Mouse (Mus musculus) midbrain, postnatal 0 days (tissue): ENCODE data around the gene Olfr1499. TPM values are rescaled to one million over a fixed set of nuclear protein-coding genes. Genes with fewer than 3 reads are reported as not detected.

Source experiments
- ATAC-seq: fragments of 200-750 bp; cut with Nextera tagmentation; 2 replicates; pipeline ENCODE4 v1.8.0; 2017; ENCODE audit warnings: moderate number of reproducible peaks, mild to moderate bottlenecking, moderate TSS enrichment, moderate library complexity; ENCODE audit not compliant: low FRiP score
- DNase-seq: peaks from one replicate; pipeline ENCODE4 v3.0.0-alpha.2; 2015; ENCODE audit warnings: low spot score
- H3K27ac ChIP-seq: fragments of 300-500 bp; sonication (generic); 2 replicates; pipeline ENCODE4 v1.5.1; 2014; ENCODE audit warnings: low read depth, mild to moderate bottlenecking, low read length, mixed read lengths
- H3K27me3 ChIP-seq: fragments of 300-500 bp; sonication (generic); 2 replicates; pipeline ENCODE4 v1.6.1; 2014; ENCODE audit warnings: low read length, control low read depth, mixed read lengths; ENCODE audit not compliant: insufficient read depth
- H3K36me3 ChIP-seq: fragments of 300-500 bp; sonication (generic); 2 replicates; pipeline ENCODE4 v1.6.1; 2014; ENCODE audit warnings: low read length, control low read depth, mixed read lengths; ENCODE audit not compliant: insufficient read depth
- H3K4me1 ChIP-seq: fragments of 300-500 bp; sonication (generic); 2 replicates; pipeline ENCODE4 v1.6.1; 2014; ENCODE audit warnings: mild to moderate bottlenecking, control low read depth, antibody characterized with exemption, low read length, mixed read lengths; ENCODE audit not compliant: insufficient read depth
- H3K4me2 ChIP-seq: fragments of 300-500 bp; sonication (generic); 2 replicates; pipeline ENCODE4 v1.6.1; 2014; ENCODE audit warnings: low read depth, mild to moderate bottlenecking, low read length, mixed read lengths; ENCODE audit not compliant: poor library complexity, severe bottlenecking
- H3K4me3 ChIP-seq: fragments of 300-500 bp; sonication (generic); 2 replicates; pipeline ENCODE4 v1.5.1; 2014; ENCODE audit warnings: low read depth, mild to moderate bottlenecking, low read length, moderate library complexity
- H3K9ac ChIP-seq: fragments of 300-500 bp; sonication (generic); replicated peaks from 2 replicates; pipeline ENCODE4 v1.6.1; 2014; ENCODE audit warnings: mild to moderate bottlenecking, low read length, moderate library complexity, mixed read lengths; ENCODE audit not compliant: poor library complexity, severe bottlenecking
- H3K9me3 ChIP-seq: fragments of 300-500 bp; sonication (generic); 2 replicates; pipeline ENCODE4 v1.6.1; 2016; ENCODE audit warnings: low read length, control low read depth
- CTCF ChIP-seq: IDR thresholded peaks from 2 replicates; pipeline ENCODE4 v1.5.1; 2016; ENCODE audit warnings: antibody characterized with exemption, mild to moderate bottlenecking
- WGBS: fragments of 180-500 bp; shearing (Covaris S2); extraction: QIAGEN DNeasy Blood & Tissue Kit; methylation state at CpG from one replicate; pipeline ENCODE4 v1.1.7; 2014; 5-methylcytosine and 5-hydroxymethylcytosine counted together
- polyA plus RNA-seq: library from polyadenylated mRNA; unstranded; fragments of >200 nt; fragmentation: Nextera tagmentation; extraction: Ambion mirVana; gene quantifications from 2 replicates; pipeline ENCODE4 v1.2.1, GENCODE M21; 2015
- total RNA-seq: library from RNA; depleted of rRNA; stranded (reverse); fragments of >200 nt; gene quantifications from 2 replicates; pipeline ENCODE4 v1.2.3, GENCODE M21; 2014; rRNA removed

Gene Olfr1499
- total and polyA plus RNA-seq, 2 experiments from 2014 or later: not detected

DNA sequence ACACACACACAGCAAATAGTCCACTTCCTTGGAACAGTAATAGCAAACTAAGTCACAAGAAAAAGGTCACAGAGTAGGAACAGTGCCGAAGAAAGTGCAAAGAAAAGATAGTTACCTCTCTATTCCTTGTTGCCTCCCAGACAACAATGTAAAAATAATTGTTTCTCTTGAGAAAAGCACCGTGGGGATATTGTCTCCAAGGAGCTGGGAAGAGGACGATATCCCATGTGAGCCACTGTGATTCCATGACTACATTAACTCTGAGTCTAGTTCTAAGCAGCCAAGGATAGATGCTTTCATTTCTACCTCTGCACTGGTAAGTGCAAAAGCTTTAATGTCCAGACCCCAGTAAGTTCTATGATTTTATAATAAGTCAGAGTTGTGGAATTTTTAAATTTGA is 54.9 kb downstream of the Olfr1499 start, which contains the start of gene Olfr1495:
Gene Olfr1495 (plus strand): TSS at position 301 of the 400 bp plus-strand sequence.
- no peak within 1 kb of the TSS for H3K9ac ChIP-seq
- H3K36me3 ChIP-seq: no peaks in the 10 kb centered on the region
- no peaks in the 10 kb centered on the region for H3K4me1 ChIP-seq
- ATAC-seq (no peak), DNase-seq (no peak)
- H3K27me3 ChIP-seq: no peaks in the 10 kb centered on the region
- H3K4me2 ChIP-seq: no peak within 1 kb of the TSS
- WGBS: 88% methylated on average over 3 of the region's 3 CpGs
- no peaks in the 10 kb centered on the region for H3K9me3 ChIP-seq
- no peak within 1 kb of the TSS for H3K4me3 ChIP-seq
- H3K27ac ChIP-seq: no peak within 1 kb of the TSS
- no peak for TF ChIP-seq CTCF

Other genes starting within 250 kb of the Olfr1499 start
- not detected in 2 replicates for gene Olfr1484, start 235.9 kb downstream of the Olfr1499 start, total RNA-seq
- not detected in 2 replicates for gene Olfr1484, start 235.9 kb downstream of the Olfr1499 start, polyA plus RNA-seq
- gene Olfr1487, start 202.1 kb downstream of the Olfr1499 start, total RNA-seq: not detected in 2 replicates
- not detected in 2 replicates for gene Olfr1487, start 202.1 kb downstream of the Olfr1499 start, polyA plus RNA-seq
- gene Olfr1489, start 187.8 kb downstream of the Olfr1499 start, total RNA-seq: not detected in 2 replicates
- gene Olfr1489, start 187.8 kb downstream of the Olfr1499 start, polyA plus RNA-seq: not detected in 2 replicates
- gene Olfr1490, start 168.4 kb downstream of the Olfr1499 start, total RNA-seq: not detected in 2 replicates
- not detected in 2 replicates for gene Olfr1490, start 168.4 kb downstream of the Olfr1499 start, polyA plus RNA-seq
- gene Olfr1491, start 122.2 kb downstream of the Olfr1499 start, total RNA-seq: not detected in 2 replicates
- not detected in 2 replicates for gene Olfr1491, start 122.2 kb downstream of the Olfr1499 start, polyA plus RNA-seq
- not detected in 2 replicates for gene Olfr1493-ps1, start 96.2 kb downstream of the Olfr1499 start, total RNA-seq
- not detected in 2 replicates for gene Olfr1493-ps1, start 96.2 kb downstream of the Olfr1499 start, polyA plus RNA-seq
- gene Olfr1494, start 79.7 kb downstream of the Olfr1499 start, total RNA-seq: not detected in 2 replicates
- not detected in 2 replicates for gene Olfr1494, start 79.7 kb downstream of the Olfr1499 start, polyA plus RNA-seq
- not detected in 2 replicates for gene Olfr1495, start 54.8 kb downstream of the Olfr1499 start, total RNA-seq
- gene Olfr1495, start 54.8 kb downstream of the Olfr1499 start, polyA plus RNA-seq: not detected in 2 replicates
- not detected in 2 replicates for gene Olfr1496, start 41.6 kb downstream of the Olfr1499 start, total RNA-seq
- not detected in 2 replicates for gene Olfr1496, start 41.6 kb downstream of the Olfr1499 start, polyA plus RNA-seq
- not detected in 2 replicates for gene Olfr1497, start 21.2 kb downstream of the Olfr1499 start, total RNA-seq
- gene Olfr1497, start 21.2 kb downstream of the Olfr1499 start, polyA plus RNA-seq: not detected in 2 replicates
- gene Olfr1500, start 11.0 kb upstream of the Olfr1499 start, total RNA-seq: not detected in 2 replicates
- gene Olfr1500, start 11.0 kb upstream of the Olfr1499 start, polyA plus RNA-seq: not detected in 2 replicates
- 0.44 TPM in 1 of 2 replicates, not detected in the other for gene Olfr1501, start 31.2 kb upstream of the Olfr1499 start, total RNA-seq
- not detected in 2 replicates for gene Olfr1501, start 31.2 kb upstream of the Olfr1499 start, polyA plus RNA-seq
- gene Olfr1502, start 42.3 kb upstream of the Olfr1499 start, total RNA-seq: not detected in 2 replicates
- gene Olfr1502, start 42.3 kb upstream of the Olfr1499 start, polyA plus RNA-seq: not detected in 2 replicates
- not detected in 2 replicates for gene Olfr1504, start 78.5 kb upstream of the Olfr1499 start, total RNA-seq
- gene Olfr1504, start 78.5 kb upstream of the Olfr1499 start, polyA plus RNA-seq: not detected in 2 replicates
- not detected in 2 replicates for gene Olfr1505, start 94.1 kb upstream of the Olfr1499 start, total RNA-seq
- not detected in 2 replicates for gene Olfr1505, start 94.1 kb upstream of the Olfr1499 start, polyA plus RNA-seq